Comparison of ENCODE assay signal across 11 mouse cellular contexts in genomic region chr5:54155227-54155776, GRCm38 (mm10).
A peak's percentile ranks its signal among the peaks of the same experiment; 100 is the strongest.
DNase-seq lines count a peak whose midpoint lies in the region; ATAC-seq and TF ChIP-seq lines count a peak whose summit lies in the region.
"Had no signal": no experiment of that assay in that cellular context is flagged by ENCODE, and none has a peak within 500 bp of the region (broad histone marks: within the 10 kb centered on the region; RNA-seq: fewer than 3 reads in every experiment).

No protein-coding gene starts in this region.

- no peaks in the 10 kb centered on the region for H3K36me3 ChIP-seq in kidney, embryonic 15.5 days
- no peaks in the 10 kb centered on the region for H3K36me3 ChIP-seq in forebrain, embryonic 14.5 days (ENCODE audit: control insufficient read depth, insufficient read depth, low read length)
- no peaks in the 10 kb centered on the region for H3K36me3 ChIP-seq in midbrain, embryonic 14.5 days (ENCODE audit: control insufficient read depth, insufficient read depth, low read length)
- H3K36me3 ChIP-seq: G1E had no signal

- H3K27me3 ChIP-seq in kidney, embryonic 15.5 days = 0 out of 2 replicates have a peak, but pooled peaks cover 6% of the 10 kb centered on the region
- no peaks in the 10 kb centered on the region for H3K27me3 ChIP-seq in forebrain, embryonic 14.5 days (replicated peaks; ENCODE audit: control insufficient read depth, insufficient read depth, low read length)
- no peaks in the 10 kb centered on the region for H3K27me3 ChIP-seq in midbrain, embryonic 14.5 days (ENCODE audit: control insufficient read depth, insufficient read depth, low read length)

- no peak for ATAC-seq in kidney, embryonic 15.5 days (replicated peaks; ENCODE audit: low FRiP score)
- peak; percentile 66 for ATAC-seq in forebrain, embryonic 14.5 days
- ATAC-seq in midbrain, embryonic 14.5 days (ENCODE audit: low FRiP score, low TSS enrichment) = peak; percentile 57

- peak overlapping the region; percentile 14; the same call in 1 of the 2 replicates for H3K4me3 ChIP-seq in kidney, embryonic 15.5 days (replicated peaks)
- H3K4me3 ChIP-seq in cortical plate, adult 2 months (ENCODE audit: insufficient read depth, low read length) = peak overlapping the region; percentile 35
- peak overlapping the region; percentile 20 for H3K4me3 ChIP-seq in forebrain, embryonic 14.5 days (ENCODE audit: low read depth, low read length)
- H3K4me3 ChIP-seq in midbrain, embryonic 14.5 days (replicated peaks; ENCODE audit: low read depth, low read length) = peak overlapping the region; percentile 24

- H3K9me3 ChIP-seq in kidney, embryonic 15.5 days (replicated peaks) = no peaks in the 10 kb centered on the region
- no peaks in the 10 kb centered on the region for H3K9me3 ChIP-seq in forebrain, embryonic 14.5 days (replicated peaks; ENCODE audit: control insufficient read depth, low read length)
- H3K9me3 ChIP-seq in midbrain, embryonic 14.5 days (ENCODE audit: control insufficient read depth, low read length) = no peaks in the 10 kb centered on the region
- H3K9me3 ChIP-seq: G1E had no signal

- 0 out of 2 replicates have a peak, but pooled peaks cover 10% of the 10 kb centered on the region for H3K4me1 ChIP-seq in kidney, embryonic 15.5 days
- H3K4me1 ChIP-seq in cortical plate, adult 2 months (ENCODE audit: control insufficient read depth, insufficient read depth, low read length) = peaks cover 1% of the 10 kb centered on the region; the same call in 1 of the 2 replicates
- H3K4me1 ChIP-seq in forebrain, embryonic 14.5 days (ENCODE audit: control insufficient read depth, insufficient read depth, low read length) = peaks cover 10% of the 10 kb centered on the region
- H3K4me1 ChIP-seq in midbrain, embryonic 14.5 days (ENCODE audit: control insufficient read depth, insufficient read depth, low read length) = peaks cover 18% of the 10 kb centered on the region

- TF ChIP-seq CTCF in cortical plate, adult 2 months (IDR thresholded peaks at IDR 0.05; ENCODE audit: extremely low read depth, insufficient read depth, low read length) = no peak

- peak overlapping the region; percentile 46 for H3K4me2 ChIP-seq in kidney, embryonic 15.5 days
- peak overlapping the region; percentile 53 for H3K4me2 ChIP-seq in forebrain, embryonic 14.5 days (ENCODE audit: low read length)
- peak overlapping the region; percentile 50 for H3K4me2 ChIP-seq in midbrain, embryonic 14.5 days (ENCODE audit: low read length)

- TF ChIP-seq POLR2A in cortical plate, adult 2 months (IDR thresholded peaks at IDR 0.05; ENCODE audit: extremely low read depth, insufficient read depth, low read length) = no peak

- H3K27ac ChIP-seq in kidney, embryonic 15.5 days = no peak overlapping the region
- no peak overlapping the region for H3K27ac ChIP-seq in cortical plate, adult 2 months (ENCODE audit: insufficient read depth, low read length)
- H3K27ac ChIP-seq in forebrain, embryonic 14.5 days (ENCODE audit: low read depth, low read length) = no peak overlapping the region
- peak overlapping the region; percentile 57; the same call in 1 of the 2 replicates for H3K27ac ChIP-seq in midbrain, embryonic 14.5 days (replicated peaks; ENCODE audit: low read depth, low read length)

- 54% methylated on average over 12 of the region's 12 CpGs for WGBS in kidney, embryonic 15.5 days
- WGBS in forebrain, embryonic 14.5 days = 22% methylated on average over 12 of the region's 12 CpGs
- WGBS in midbrain, embryonic 14.5 days = 46% methylated on average over 12 of the region's 12 CpGs

- no peak overlapping the region for H3K9ac ChIP-seq in kidney, embryonic 15.5 days
- H3K9ac ChIP-seq in forebrain, embryonic 14.5 days (ENCODE audit: low read length) = peak overlapping the region; percentile 38; the same call in 1 of the 2 replicates
- no peak overlapping the region; the same call in 1 of the 2 replicates for H3K9ac ChIP-seq in midbrain, embryonic 14.5 days (replicated peaks; ENCODE audit: low read length)

- DNase-seq in kidney, postnatal 10 days = no peak
- peak; percentile 59 for DNase-seq in forebrain, embryonic 14.5 days (ENCODE audit: low spot score)
- no peak for DNase-seq in midbrain, embryonic 14.5 days
- no peak for DNase-seq in ovary, postnatal 14 days (ENCODE audit: low spot score)
- DNase-seq in spleen, postnatal 4 days (ENCODE audit: low spot score in 2 of 2) = no peak
- no peak for DNase-seq in MN1 (ENCODE audit: low spot score)
- DNase-seq: gastrocnemius, postnatal 36 days; liver had no signal
